Mouse (Mus musculus) heart, embryonic 14.5 days (tissue): ENCODE measurements around the gene Ice2. TPM values are rescaled to one million over a fixed set of nuclear protein-coding genes. Genes with fewer than 3 reads are reported as not detected.

Source experiments
- ATAC-seq: fragments of 200-750 bp; cut with Nextera tagmentation; 2 replicates; pipeline ENCODE4 v1.8.0; 2017; ENCODE audit warnings: low read depth, moderate TSS enrichment; ENCODE audit not compliant: insufficient number of reproducible peaks, insufficient read depth, low FRiP score
- H3K27ac ChIP-seq, 2 experiments: fragments of 200-500 bp in 1 of 2; fragments of 300-500 bp in 1 of 2; sonication (generic) in 1 of 2; replicated peaks in 1 of 2; 2 replicates each; pipeline ENCODE4 v1.5.1; 2012 to 2014; ENCODE audit warnings: low read depth in 2 of 2, low read length in 2 of 2, control low read depth in 1 of 2, mild to moderate bottlenecking in 1 of 2, mixed read lengths in 1 of 2; ENCODE audit not compliant: control insufficient read depth in 1 of 2, insufficient read depth in 1 of 2
- H3K27me3 ChIP-seq: fragments of 300-500 bp; sonication (generic); 2 replicates; pipeline ENCODE4 v1.6.1; 2014; ENCODE audit warnings: mild to moderate bottlenecking, low read length, control low read depth; ENCODE audit not compliant: control insufficient read depth, insufficient read depth
- H3K36me3 ChIP-seq: fragments of 300-500 bp; sonication (generic); 2 replicates; pipeline ENCODE4 v1.6.1; 2014; ENCODE audit warnings: mild to moderate bottlenecking, control low read depth, low read length, mixed read lengths; ENCODE audit not compliant: control insufficient read depth, insufficient read depth
- H3K4me1 ChIP-seq, 2 experiments: fragments of 200-500 bp in 1 of 2; fragments of 300-500 bp in 1 of 2; sonication (generic) in 1 of 2; 2 replicates each; pipeline ENCODE4 v1.6.1; 2012 to 2014; ENCODE audit warnings: low read length in 2 of 2, control low read depth in 1 of 2, mixed read lengths in 1 of 2; ENCODE audit not compliant: control insufficient read depth in 2 of 2, insufficient read depth in 2 of 2
- H3K4me2 ChIP-seq: fragments of 300-500 bp; sonication (generic); 2 replicates; pipeline ENCODE4 v1.6.1; 2014; ENCODE audit warnings: mild to moderate bottlenecking, low read length
- H3K4me3 ChIP-seq, 2 experiments: fragments of 200-500 bp in 1 of 2; fragments of 300-500 bp in 1 of 2; sonication (generic) in 1 of 2; 2 replicates each; pipeline ENCODE4 v1.5.1; 2012 to 2014; ENCODE audit warnings: low read length in 2 of 2, mild to moderate bottlenecking in 2 of 2, control low read depth in 1 of 2, low read depth in 1 of 2, moderate library complexity in 1 of 2; ENCODE audit not compliant: control insufficient read depth in 1 of 2, insufficient read depth in 1 of 2
- H3K9ac ChIP-seq: fragments of 300-500 bp; sonication (generic); 2 replicates; pipeline ENCODE4 v1.6.1; 2014; ENCODE audit warnings: mild to moderate bottlenecking, low read length
- H3K9me3 ChIP-seq: fragments of 300-500 bp; sonication (generic); 2 replicates; pipeline ENCODE4 v1.6.1; 2016; ENCODE audit warnings: low read length, control low read depth; ENCODE audit not compliant: control insufficient read depth
- WGBS: fragments of 180-500 bp; shearing (Covaris S2); extraction: QIAGEN DNeasy Blood & Tissue Kit; methylation state at CpG from one replicate; pipeline ENCODE4 v1.1.7; 2014; 5-methylcytosine and 5-hydroxymethylcytosine counted together
- polyA plus RNA-seq: library from polyadenylated mRNA; unstranded; fragments of >200 nt; fragmentation: Nextera tagmentation; extraction: Ambion mirVana; gene quantifications from 2 replicates; pipeline ENCODE4 v1.2.1, GENCODE M21; 2014

Gene Ice2
- polyA plus RNA-seq, 1 experiment from 2014 or later: 13.9 TPM

DNA sequence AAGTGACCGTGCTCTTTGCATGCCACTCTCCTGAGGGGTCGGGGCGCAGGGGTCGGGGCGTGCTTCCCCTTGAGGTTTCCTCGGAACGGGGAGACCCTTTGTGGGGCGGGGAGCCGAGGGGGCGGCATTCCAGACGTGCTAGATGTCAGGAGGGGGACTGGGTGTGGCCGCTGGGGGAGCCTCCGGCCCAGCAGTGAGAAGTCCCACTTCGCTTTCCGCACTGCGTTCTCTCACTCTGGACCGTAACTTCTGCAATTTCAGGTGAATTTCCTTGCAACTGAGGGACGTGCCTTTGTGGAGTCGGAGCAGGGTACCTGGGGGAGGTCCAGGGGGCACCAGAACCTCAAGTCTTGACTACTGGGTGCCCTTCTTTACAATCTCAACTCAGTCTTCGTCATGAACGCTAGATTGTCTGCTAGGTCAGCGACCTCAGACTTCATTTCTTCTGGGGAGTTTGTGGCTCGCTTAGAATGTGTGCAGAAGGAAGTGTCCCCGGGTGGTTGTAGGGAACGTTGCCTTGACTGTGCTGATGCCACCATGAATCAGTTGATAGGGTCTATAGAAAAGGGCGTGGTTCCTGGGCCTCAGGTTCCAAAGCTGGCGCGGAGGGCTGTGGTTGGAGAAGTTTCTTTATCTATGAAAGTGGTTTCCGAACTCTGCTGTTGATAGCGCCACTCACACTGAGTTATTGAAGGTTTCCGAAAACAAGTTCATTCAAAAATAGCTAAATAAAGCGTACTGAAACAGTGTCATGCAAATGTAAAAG is 56.4 kb downstream of the Ice2 start:
- Histone ChIP-seq H3K27ac (peak overlapping the region; percentile 94 to 96), H3K36me3 (peaks cover 6% of the 10 kb centered on the region; the same call in 1 of the 2 replicates), H3K27me3 (no peaks in the 10 kb centered on the region), H3K9me3 (no peaks in the 10 kb centered on the region), H3K4me3 (peak overlapping the region; percentile 79 to 87), H3K9ac (peak overlapping the region; percentile 95), H3K4me1 (peaks cover 30 to 50% of the 10 kb centered on the region in 2 experiments), H3K4me2 (peak overlapping the region; percentile 74)
- under 1% methylated on average over 32 of the region's 32 CpGs for WGBS
- peak; percentile 46 for ATAC-seq

GRCm38 (mm10) chr9:69454691-69455090 is 57.0 kb downstream of the Ice2 start:
- Histone ChIP-seq H3K4me3 (peak overlapping the region; percentile 79 to 87; a peak in 3 of 4 replicates), H3K27ac (peak overlapping the region; percentile 94 to 96), H3K27me3 (no peaks in the 10 kb centered on the region), H3K36me3 (peaks cover 9% of the 10 kb centered on the region), H3K4me2 (peak overlapping the region; percentile 74), H3K4me1 (peaks cover 35 to 56% of the 10 kb centered on the region in 2 experiments), H3K9ac (peak overlapping the region; percentile 95), H3K9me3 (no peaks in the 10 kb centered on the region)
- 41% methylated on average over 4 of the region's 4 CpGs for WGBS
- no peak for ATAC-seq

DNA sequence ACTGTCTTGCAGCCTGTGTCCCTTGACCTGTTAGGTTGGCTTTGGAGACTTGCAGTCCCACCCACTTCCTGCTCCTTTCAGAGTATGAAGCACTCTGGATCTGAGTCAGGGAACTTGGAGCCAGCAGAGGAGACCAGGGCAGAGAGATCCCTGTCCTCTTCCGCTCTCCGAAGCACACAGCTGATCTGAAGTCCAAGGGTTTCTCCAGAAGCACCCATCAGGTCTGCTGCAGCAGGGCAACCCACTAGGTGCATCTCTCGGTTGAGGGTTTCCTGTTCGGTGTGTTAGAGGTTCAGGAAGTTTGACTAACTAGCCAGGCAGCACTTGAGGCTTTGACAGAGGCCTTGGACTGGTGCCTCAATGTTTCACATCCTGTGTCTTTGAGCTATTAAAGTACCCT is 57.7 kb downstream of the Ice2 start:
- Histone ChIP-seq H3K9me3 (no peaks in the 10 kb centered on the region), H3K9ac (peak overlapping the region; percentile 95), H3K4me3 (peak overlapping the region; percentile 8 to 87; a peak in 3 of 4 replicates), H3K4me1 (peaks cover 36 to 62% of the 10 kb centered on the region in 2 experiments), H3K36me3 (peaks cover 16% of the 10 kb centered on the region), H3K27ac (peak overlapping the region; percentile 40 to 81), H3K4me2 (peak overlapping the region; percentile 74), H3K27me3 (no peaks in the 10 kb centered on the region)
- ATAC-seq: no peak
- 44% methylated on average over 4 of the region's 4 CpGs for WGBS

DNA sequence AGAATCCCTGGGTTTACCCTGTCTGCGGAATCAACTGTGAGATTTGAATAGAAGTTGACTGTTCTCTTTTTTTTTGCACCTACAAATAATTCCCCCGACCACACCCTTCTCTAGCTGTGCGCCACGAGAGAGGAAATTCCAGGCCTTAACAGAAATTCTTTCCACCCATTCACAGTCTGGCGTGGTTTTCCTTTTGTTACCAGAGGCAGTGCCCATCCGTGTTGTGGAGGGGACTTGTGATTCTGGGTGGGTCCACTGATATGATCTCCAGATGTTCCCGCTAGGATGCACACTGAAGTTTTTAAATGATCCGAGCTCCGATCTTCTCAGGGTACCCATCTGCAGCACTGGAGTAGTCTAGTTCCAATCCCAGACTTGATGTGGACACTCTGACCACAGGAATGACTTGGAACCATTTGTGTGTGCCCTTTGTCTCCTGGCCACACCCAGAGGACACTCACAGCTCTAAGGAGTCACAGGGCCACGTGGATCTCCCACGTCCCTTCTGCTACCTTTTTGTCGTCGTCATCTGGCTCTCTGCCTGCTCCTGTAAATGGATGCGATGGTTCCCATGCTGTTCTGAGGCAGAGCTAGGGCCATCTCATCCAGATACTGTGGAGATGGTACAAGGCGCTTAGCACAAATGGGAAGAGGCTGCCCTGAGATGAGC is 58.8 kb downstream of the Ice2 start:
- Histone ChIP-seq H3K4me1 (peaks cover 36 to 64% of the 10 kb centered on the region in 2 experiments), H3K4me3 (no peak overlapping the region), H3K27ac (peak overlapping the region; percentile 40 to 87; a peak in 3 of 4 replicates), H3K9ac (0 out of 2 replicates have a peak overlapping the region, but pooled peaks have one; percentile 95), H3K4me2 (peak overlapping the region; percentile 74), H3K36me3 (peaks cover 25% of the 10 kb centered on the region), H3K9me3 (no peaks in the 10 kb centered on the region), H3K27me3 (no peaks in the 10 kb centered on the region)
- 64% methylated on average over 15 of the region's 15 CpGs for WGBS
- no peak for ATAC-seq

- peaks cover 36 to 64% of the 10 kb centered on the region in 2 experiments for H3K4me1 ChIP-seq
- peak overlapping the region; percentile 85 to 87 for H3K27ac ChIP-seq
- H3K9me3 ChIP-seq: no peaks in the 10 kb centered on the region
- ATAC-seq: no peak
- H3K4me3 ChIP-seq: no peak overlapping the region
- peak overlapping the region; percentile 32; the same call in 1 of the 2 replicates for H3K9ac ChIP-seq
- peak overlapping the region; percentile 74 for H3K4me2 ChIP-seq
- WGBS: 84% methylated on average over 3 of the region's 3 CpGs
- H3K36me3 ChIP-seq: peaks cover 31% of the 10 kb centered on the region
- H3K27me3 ChIP-seq: no peaks in the 10 kb centered on the region
Measured at GRCm38 (mm10) chr9:69457143-69457542, 59.4 kb downstream of the Ice2 start.

DNA sequence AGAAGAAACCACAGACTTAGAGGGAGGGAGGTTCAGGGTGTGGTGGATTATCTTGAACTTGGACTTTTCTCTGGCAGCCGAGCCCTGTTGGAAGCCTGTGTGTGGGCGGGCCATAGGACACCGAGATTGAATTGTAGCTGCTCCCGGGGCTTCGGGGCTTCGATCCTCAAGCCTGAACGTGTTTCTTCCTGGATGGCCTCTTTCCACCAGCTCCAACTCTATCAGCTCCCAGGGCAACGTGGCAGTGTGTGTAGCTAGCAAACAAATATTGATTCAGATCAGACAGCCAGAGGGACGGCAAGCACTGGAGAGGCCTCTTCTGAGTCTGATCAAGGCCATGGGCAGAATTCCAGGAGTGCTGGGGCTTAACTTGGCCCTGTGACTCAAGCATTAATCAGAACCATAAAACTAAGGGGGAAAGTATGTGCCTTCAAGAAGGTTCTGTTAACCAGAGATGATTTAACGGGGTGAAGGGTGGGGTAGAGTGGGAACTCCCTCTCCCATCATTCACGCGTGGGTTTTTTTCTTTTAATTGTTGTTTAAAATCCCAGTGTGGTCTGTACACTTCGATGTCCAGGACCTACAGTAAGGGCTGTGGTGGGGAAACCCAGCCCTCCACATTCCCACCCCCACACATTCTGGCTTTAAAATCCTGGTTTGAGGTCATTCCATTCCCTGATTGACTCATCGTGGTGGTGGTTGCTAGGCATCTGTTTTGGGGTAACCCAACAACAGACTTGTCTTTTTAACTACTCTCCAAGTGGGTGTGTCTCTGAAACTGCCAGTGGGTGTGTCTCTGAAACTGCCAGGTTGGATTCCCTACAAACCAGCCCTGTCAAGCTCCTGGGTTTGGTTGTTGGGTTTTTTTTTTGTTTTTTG is 60.3 kb downstream of the Ice2 start:
- Histone ChIP-seq H3K36me3 (peaks cover 38% of the 10 kb centered on the region), H3K4me2 (peak overlapping the region; percentile 74), H3K4me1 (peaks cover 35 to 64% of the 10 kb centered on the region in 2 experiments), H3K27me3 (no peaks in the 10 kb centered on the region), H3K4me3 (no peak overlapping the region), H3K9ac (peak overlapping the region; percentile 32), H3K27ac (peak overlapping the region; percentile 85 to 87), H3K9me3 (no peaks in the 10 kb centered on the region)
- whole genome bisulfite sequencing: 22% methylated on average over 14 of the region's 14 CpGs
- ATAC-seq: no peak

GRCm38 (mm10) chr9:69458982-69459381 is 61.3 kb downstream of the Ice2 start:
- H3K27ac ChIP-seq: peak overlapping the region; percentile 50 to 87; a peak in 3 of 4 replicates
- WGBS: 14% methylated on average over 2 of the region's 2 CpGs
- peak overlapping the region; percentile 74 for H3K4me2 ChIP-seq
- H3K9me3 ChIP-seq: no peaks in the 10 kb centered on the region
- no peaks in the 10 kb centered on the region for H3K27me3 ChIP-seq
- no peak overlapping the region for H3K4me3 ChIP-seq
- H3K4me1 ChIP-seq: peaks cover 32 to 61% of the 10 kb centered on the region in 2 experiments
- no peak for ATAC-seq
- H3K36me3 ChIP-seq: peaks cover 38% of the 10 kb centered on the region
- H3K9ac ChIP-seq: 0 out of 2 replicates have a peak overlapping the region, but pooled peaks have one; percentile 2
